Mouse (Mus musculus): ENCODE data around the gene Zp3.

- TF ChIP-seq CTCF (IDR thresholded peaks at IDR 0.05; ENCODE audit: borderline replicate concordance, insufficient read depth, low read length): no peak; the same call in 1 of the 2 replicates
- no peak for TF ChIP-seq POLR2A (IDR thresholded peaks at IDR 0.05; ENCODE audit: low read depth, low read length)
Measured at GRCm38 (mm10) chr5:135965501-135965930, 14.4 kb upstream of the Zp3 start.
